Mouse (Mus musculus): ENCODE results near the gene Tiam1. TPM values are rescaled to one million over a fixed set of nuclear protein-coding genes. Genes with fewer than 3 reads are reported as not detected.
"Not testable (repeated sequence)": the region's sequence is repeated elsewhere in the genome, so short reads cannot be mapped to it uniquely, and the experiment has no call there.

Gene Tiam1
- polyA plus RNA-seq, 1 experiment, result 10.1 TPM

- H3K4me1 ChIP-seq, result peaks cover 73% of the 10 kb centered on the region
- no peaks in the 10 kb centered on the region for H3K27me3 ChIP-seq (replicated peaks)
- H3K36me3 ChIP-seq (replicated peaks; ENCODE audit: low read length), result peaks cover 5% of the 10 kb centered on the region
- TF ChIP-seq FLI1 (IDR thresholded peaks at IDR 0.05; ENCODE audit: low read length) (no peak), GATA1 (IDR thresholded peaks at IDR 0.05; ENCODE audit: borderline replicate concordance, low read length) (no peak)
- H3K9me3 ChIP-seq, result no peaks in the 10 kb centered on the region
- no peak overlapping the region for H3K4me3 ChIP-seq (replicated peaks)
Observed at GRCm38 (mm10) chr16:90078806-90079381, 64.7 kb downstream of the Tiam1 start.

DNA sequence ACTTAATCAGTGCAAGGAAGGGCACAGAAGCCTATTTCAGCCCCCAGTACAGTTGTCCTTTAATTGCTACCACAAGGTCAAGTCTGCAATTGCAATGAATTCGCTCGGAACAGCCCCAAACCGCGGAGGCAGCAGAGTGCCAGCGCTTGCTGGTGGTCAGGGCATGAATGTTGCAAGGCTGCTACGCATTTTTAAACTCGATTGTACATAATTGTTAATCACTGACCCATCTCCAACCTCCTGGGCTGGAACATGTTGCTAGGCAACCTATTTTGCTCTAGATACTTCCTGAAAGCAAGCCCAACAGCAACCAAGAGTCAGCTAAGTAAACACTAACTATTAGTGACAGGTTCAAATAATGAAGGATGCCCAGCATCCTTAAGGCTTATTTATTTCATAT, 70.1 kb downstream of the Tiam1 start:
- peaks cover 72% of the 10 kb centered on the region for H3K4me1 ChIP-seq
- TF ChIP-seq FLI1 (IDR thresholded peaks at IDR 0.05; ENCODE audit: low read length), result no peak
- no peak for TF ChIP-seq GATA1 (IDR thresholded peaks at IDR 0.05; ENCODE audit: borderline replicate concordance, low read length)
- no peaks in the 10 kb centered on the region for H3K9me3 ChIP-seq
- H3K27me3 ChIP-seq (replicated peaks), result no peaks in the 10 kb centered on the region
- peaks cover 3% of the 10 kb centered on the region for H3K36me3 ChIP-seq (replicated peaks; ENCODE audit: low read length)
- peak overlapping the region; percentile 88 for H3K4me3 ChIP-seq (replicated peaks)

GRCm38 (mm10) chr16:90072651-90073050, 70.9 kb downstream of the Tiam1 start:
- Histone ChIP-seq H3K9me3 (no peaks in the 10 kb centered on the region), H3K36me3 (replicated peaks; ENCODE audit: low read length) (no peaks in the 10 kb centered on the region), H3K4me3 (replicated peaks) (peak overlapping the region; percentile 88), H3K4me1 (peaks cover 73% of the 10 kb centered on the region), H3K27me3 (replicated peaks) (no peaks in the 10 kb centered on the region)
- no peak for TF ChIP-seq FLI1 (IDR thresholded peaks at IDR 0.05; ENCODE audit: low read length)
- TF ChIP-seq GATA1 (IDR thresholded peaks at IDR 0.05; ENCODE audit: borderline replicate concordance, low read length), result no peak

DNA sequence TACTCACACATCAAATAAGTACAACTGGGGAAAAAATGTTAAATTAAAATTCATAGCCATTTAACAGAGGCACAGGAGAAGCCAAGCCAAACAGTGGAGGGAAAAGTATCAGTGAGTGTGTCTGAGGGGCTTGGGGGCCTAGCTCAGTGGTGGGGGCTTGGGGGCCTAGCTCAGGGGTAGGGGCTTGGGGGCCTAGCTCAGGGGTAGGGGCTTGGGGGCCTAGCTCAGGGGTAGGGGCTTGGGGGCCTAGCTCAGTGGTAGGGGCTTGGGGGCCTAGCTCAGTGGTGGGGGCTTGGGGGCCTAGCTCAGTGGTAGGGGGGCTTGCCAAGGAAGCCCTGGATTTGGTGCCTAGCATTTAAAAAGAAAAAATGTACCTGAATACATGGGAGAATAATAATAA, 72.4 kb downstream of the Tiam1 start:
- H3K9me3 ChIP-seq; H3K36me3 ChIP-seq (replicated peaks; ENCODE audit: low read length); H3K27me3 ChIP-seq (replicated peaks): not testable (repeated sequence)

GRCm38 (mm10) chr16:90070104-90070503, 73.5 kb downstream of the Tiam1 start:
- Histone ChIP-seq H3K27me3 (replicated peaks) (no peaks in the 10 kb centered on the region), H3K9me3 (0 out of 2 replicates have a peak, but pooled peaks cover 6% of the 10 kb centered on the region), H3K4me3 (replicated peaks) (no peak overlapping the region), H3K4me1 (peaks cover 70% of the 10 kb centered on the region), H3K36me3 (replicated peaks; ENCODE audit: low read length) (peaks cover 6% of the 10 kb centered on the region)
- no peak for TF ChIP-seq FLI1 (IDR thresholded peaks at IDR 0.05; ENCODE audit: low read length)
- no peak for TF ChIP-seq GATA1 (IDR thresholded peaks at IDR 0.05; ENCODE audit: borderline replicate concordance, low read length)

More for the DNA sequence above, 72.4 kb downstream of the Tiam1 start:
- not testable (repeated sequence) for H3K4me3 ChIP-seq (replicated peaks)
- peaks cover 78% of the 10 kb centered on the region for H3K4me1 ChIP-seq

DNA sequence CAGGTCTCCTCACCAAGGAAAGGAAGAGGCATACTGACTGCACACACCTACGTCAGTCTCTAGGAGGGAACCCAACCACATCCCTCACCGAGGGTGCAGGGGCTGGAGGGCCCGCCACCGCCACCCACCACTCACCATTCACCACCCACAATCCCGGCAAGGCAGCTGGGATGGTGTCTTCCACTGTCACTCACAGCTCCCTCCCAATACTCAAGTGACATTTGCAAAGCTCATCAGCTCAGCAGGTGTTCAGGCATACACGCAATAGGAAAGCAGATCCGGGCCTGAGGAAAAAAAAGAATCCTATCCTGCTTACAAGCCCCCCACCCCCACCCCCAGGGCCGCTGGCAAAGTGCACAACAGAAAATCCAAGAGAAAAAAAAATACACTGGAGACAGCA, 74.4 kb downstream of the Tiam1 start:
- Histone ChIP-seq H3K4me3 (replicated peaks) (no peak overlapping the region), H3K27me3 (replicated peaks) (no peaks in the 10 kb centered on the region), H3K36me3 (replicated peaks; ENCODE audit: low read length) (peaks cover 15% of the 10 kb centered on the region), H3K4me1 (peaks cover 65% of the 10 kb centered on the region), H3K9me3 (peaks cover 12% of the 10 kb centered on the region)
- TF ChIP-seq GATA1 (IDR thresholded peaks at IDR 0.05; ENCODE audit: borderline replicate concordance, low read length), result no peak
- no peak for TF ChIP-seq FLI1 (IDR thresholded peaks at IDR 0.05; ENCODE audit: low read length)

GRCm38 (mm10) chr16:90052905-90053519, 90.6 kb downstream of the Tiam1 start:
- Histone ChIP-seq H3K9me3 (peaks cover 4% of the 10 kb centered on the region; the same call in 1 of the 2 replicates), H3K36me3 (replicated peaks; ENCODE audit: low read length) (peaks cover 24% of the 10 kb centered on the region), H3K27me3 (replicated peaks) (no peaks in the 10 kb centered on the region), H3K4me3 (replicated peaks) (peak overlapping the region; percentile 77), H3K4me1 (peaks cover 58% of the 10 kb centered on the region)
- TF ChIP-seq GATA1 (IDR thresholded peaks at IDR 0.05; ENCODE audit: borderline replicate concordance, low read length) (no peak), FLI1 (IDR thresholded peaks at IDR 0.05; ENCODE audit: low read length) (no peak)

DNA sequence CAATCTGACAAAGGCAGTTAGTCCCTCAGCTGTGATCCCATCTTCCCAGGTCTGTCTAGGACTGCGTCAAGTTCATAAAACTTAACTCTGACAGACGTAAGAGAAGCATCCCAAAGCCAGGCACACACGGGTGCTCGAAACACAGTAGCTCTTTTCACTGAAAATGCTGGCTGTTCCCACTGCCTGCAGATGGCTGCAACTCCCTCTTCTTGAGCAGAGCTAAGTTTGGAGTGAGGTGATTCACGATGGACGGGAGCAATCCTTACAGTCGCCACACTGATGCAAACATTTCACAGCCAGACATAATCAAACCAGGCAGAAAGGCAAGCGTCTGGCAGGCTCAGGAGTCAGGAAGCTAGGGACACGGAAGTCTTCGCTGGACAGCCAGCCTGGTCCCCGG, 91.2 kb downstream of the Tiam1 start:
- Histone ChIP-seq H3K4me1 (peaks cover 64% of the 10 kb centered on the region), H3K27me3 (replicated peaks) (no peaks in the 10 kb centered on the region), H3K36me3 (replicated peaks; ENCODE audit: low read length) (peaks cover 24% of the 10 kb centered on the region), H3K9me3 (peaks cover 4% of the 10 kb centered on the region; the same call in 1 of the 2 replicates), H3K4me3 (replicated peaks) (peak overlapping the region; percentile 77)
- TF ChIP-seq GATA1 (IDR thresholded peaks at IDR 0.05; ENCODE audit: borderline replicate concordance, low read length) (no peak), FLI1 (IDR thresholded peaks at IDR 0.05; ENCODE audit: low read length) (no peak)

DNA sequence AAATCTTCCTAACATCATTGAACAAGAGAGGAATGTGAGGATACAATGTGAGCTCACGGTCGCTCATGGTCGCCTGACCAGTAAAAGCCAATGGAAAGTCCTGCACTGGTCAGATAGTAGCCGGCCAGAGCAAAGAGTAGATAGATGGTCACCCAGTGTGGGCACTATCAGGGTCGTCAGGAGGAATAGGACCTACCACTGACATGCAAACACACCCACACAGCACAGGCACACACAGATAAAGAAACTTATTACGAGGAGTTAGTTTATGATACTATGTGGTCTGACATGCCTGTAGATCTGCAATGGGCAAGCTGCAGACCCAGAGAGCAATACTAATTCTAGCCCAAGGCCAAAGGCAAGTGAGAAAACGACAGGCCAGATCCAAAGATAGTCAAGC, 92.5 kb downstream of the Tiam1 start:
- H3K9me3 ChIP-seq, result peaks cover 4% of the 10 kb centered on the region; the same call in 1 of the 2 replicates
- peaks cover 74% of the 10 kb centered on the region for H3K4me1 ChIP-seq
- H3K27me3 ChIP-seq (replicated peaks), result no peaks in the 10 kb centered on the region
- H3K4me3 ChIP-seq (replicated peaks), result peak overlapping the region; percentile 68
- H3K36me3 ChIP-seq (replicated peaks; ENCODE audit: low read length), result peaks cover 24% of the 10 kb centered on the region
- TF ChIP-seq FLI1 (IDR thresholded peaks at IDR 0.05; ENCODE audit: low read length), result no peak
- no peak for TF ChIP-seq GATA1 (IDR thresholded peaks at IDR 0.05; ENCODE audit: borderline replicate concordance, low read length)

DNA sequence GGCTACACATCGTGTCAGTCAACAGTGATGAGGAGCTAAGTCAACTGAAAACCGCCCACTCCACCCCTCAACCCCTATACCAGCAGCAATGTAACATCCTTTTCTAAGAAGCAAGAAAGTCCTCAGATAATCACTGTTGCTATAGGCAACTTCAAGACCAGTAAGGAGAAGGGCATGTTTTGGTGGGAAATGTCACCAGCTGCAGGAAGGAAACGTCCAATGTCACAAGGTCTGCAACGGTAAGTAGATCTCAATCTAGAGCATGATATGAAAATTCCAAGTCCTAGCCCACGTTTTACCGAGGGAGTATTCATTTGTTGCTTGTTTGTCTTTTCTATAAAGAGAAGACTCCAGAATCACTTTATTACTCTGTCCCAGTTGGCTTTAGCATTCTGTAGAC, 95.7 kb downstream of the Tiam1 start:
- Histone ChIP-seq H3K36me3 (replicated peaks; ENCODE audit: low read length) (peaks cover 8% of the 10 kb centered on the region), H3K27me3 (replicated peaks) (no peaks in the 10 kb centered on the region), H3K4me3 (replicated peaks) (no peak overlapping the region), H3K9me3 (no peaks in the 10 kb centered on the region), H3K4me1 (peaks cover 94% of the 10 kb centered on the region)
- TF ChIP-seq FLI1 (IDR thresholded peaks at IDR 0.05; ENCODE audit: low read length), result no peak
- TF ChIP-seq GATA1 (IDR thresholded peaks at IDR 0.05; ENCODE audit: borderline replicate concordance, low read length), result no peak

Measured in megakaryocyte, embryonic 14.5 days (primary cell).